Mouse (Mus musculus) retina, embryonic 14.5 days (tissue): Measurements from ENCODE around the gene Exosc8.
"Not testable (repeated sequence)": the region's sequence is repeated elsewhere in the genome, so short reads cannot be mapped to it uniquely, and the experiment has no call there.

Experiments
- DNase-seq: peaks from one replicate; pipeline ENCODE4 v3.0.0-alpha.2; 2015; ENCODE audit warnings: low spot score

Gene Exosc8

DNA sequence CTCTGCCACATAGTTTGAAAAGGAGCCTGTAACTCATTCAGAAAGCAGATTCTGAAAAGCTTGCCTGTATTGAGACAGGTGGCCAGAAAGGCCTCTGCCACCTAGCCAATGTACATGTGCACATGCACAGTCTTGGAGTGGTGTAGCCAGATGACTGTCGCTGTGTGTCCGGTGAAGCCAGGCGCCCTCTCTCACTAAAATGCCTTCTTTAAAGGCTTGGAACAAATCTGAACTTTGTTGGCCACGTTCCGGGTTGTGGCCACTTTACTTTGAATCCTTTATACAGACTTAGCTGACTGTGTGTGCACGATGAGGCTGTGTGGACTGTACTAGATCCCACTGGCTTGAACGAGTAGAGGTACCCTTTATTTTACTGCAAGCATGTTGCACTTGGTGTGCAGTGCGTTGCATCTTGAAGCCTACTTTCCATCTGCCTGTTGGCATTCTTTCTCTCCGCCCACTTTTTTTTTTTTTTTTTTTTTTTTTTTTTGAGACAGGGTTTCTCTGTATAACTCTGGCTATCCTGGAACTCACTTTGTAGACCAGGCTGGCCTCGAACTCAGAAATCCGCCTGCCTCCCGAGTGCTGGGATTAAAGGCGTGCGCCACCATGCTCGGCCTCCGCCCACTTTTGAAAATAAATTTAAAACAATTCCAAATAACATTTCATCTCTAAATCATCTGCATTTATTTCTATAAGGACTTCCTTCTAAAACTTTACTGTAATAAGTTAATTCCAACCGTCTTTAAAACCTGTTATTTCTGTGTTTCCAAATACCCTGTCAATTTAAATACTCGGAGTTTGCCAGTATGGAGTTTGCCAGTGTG, 1.1 kb upstream of the Exosc8 start:
- DNase-seq = peak; percentile 32

DNA sequence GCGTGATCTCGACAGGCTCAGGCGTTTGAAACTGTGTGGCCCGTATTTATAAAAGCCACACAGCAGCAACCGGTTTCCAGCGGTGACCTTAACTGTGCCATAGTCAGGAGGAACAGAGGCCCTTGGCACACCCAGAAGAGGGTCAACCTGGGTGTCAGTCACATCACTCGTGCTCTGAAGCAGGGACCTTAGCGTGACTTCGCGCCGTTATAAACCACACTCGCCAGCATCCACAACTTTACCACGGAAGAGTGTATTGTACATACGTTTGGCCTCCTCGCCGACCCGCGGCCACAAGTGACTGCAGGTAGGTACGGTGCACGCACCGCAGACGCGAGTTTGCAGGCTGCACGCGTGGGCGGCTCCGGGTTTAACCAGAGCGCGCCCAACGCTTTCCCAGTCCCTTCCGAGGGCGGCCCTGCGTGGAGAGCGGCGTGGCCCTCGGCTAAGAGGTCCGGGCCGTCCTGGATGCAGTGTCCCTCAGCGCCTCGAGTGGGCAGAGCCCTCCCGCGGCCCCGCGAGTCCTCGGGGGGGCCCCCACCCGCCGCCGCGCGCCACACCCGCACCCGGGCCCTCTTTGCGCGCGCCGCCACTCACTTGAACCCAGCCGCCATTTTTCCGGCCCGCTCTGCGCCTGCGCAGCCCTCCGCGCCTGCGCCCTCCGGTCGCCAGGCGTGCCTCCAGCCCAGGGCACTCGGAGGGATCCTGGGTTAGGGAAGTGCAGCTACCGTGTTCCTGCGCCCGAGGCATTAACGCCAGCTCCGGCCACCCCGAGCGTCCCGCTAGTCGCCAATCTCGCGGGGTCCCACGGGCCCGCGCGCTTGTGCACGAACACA, 564 bp downstream of the Exosc8 start:
- DNase-seq = peak; percentile 92

DNA sequence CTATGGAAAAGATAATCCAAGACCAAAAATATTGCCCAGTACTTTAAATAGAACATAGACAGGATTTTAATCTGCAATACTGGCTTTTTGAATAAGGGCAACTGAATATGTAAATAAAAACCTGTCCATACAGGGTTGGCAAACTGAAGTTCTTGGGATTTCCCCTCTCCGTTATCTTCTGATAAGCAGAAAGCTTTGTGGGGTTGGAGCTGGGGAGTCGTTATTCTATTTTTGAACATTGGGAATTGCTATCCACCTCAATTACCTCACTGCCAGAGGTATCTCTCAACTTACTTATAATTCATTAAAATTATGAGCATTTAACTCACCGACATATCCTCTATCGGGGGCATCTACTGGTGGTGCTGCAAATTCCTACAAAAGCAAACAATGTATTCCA, 2.8 kb downstream of the Exosc8 start:
- no peak for DNase-seq

DNA sequence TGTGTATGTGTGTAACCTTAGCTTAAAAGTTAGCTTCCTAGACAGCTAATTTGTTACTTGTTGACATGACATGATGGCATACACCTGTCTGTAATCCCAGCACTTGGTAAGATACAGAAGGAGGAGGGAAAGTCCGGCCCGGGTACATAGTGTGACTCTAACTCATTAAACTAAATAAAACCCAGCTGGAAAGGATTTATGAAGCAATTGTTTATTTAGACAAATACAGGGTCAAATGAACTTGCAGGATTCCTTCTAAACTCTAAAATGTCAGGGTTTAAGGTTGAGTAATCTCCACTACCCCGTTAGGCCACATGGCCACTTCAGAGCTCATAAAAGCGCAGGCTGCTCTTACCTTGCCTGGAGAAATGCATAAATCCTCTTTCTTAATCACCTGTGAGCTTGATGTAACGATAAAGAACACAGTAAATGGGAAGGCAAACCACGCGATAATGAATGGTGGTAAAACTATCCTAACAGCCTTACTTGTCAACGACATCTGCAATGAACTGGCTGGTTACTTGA, 3.5 kb downstream of the Exosc8 start:
- no peak for DNase-seq

DNA sequence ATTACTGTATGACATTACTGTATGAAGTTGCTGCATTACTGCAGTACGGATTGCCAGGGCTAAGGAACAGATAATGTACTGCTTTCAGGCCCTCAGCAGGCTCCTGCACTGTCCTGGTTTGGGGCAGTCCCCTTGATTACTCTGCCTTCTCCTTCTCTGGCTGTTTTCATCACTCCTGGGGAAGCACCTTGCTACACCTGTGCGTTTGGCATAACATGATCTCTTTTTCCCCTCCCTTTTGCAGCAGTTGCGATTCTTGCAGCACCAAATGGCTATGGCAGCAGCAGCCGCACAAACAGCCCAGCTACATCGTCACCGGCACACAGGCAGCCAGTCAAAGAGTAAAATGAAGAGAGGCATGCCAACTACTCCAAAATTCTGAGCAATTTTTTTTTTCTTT, 7.1 kb downstream of the Exosc8 start:
- no peak for DNase-seq

DNA sequence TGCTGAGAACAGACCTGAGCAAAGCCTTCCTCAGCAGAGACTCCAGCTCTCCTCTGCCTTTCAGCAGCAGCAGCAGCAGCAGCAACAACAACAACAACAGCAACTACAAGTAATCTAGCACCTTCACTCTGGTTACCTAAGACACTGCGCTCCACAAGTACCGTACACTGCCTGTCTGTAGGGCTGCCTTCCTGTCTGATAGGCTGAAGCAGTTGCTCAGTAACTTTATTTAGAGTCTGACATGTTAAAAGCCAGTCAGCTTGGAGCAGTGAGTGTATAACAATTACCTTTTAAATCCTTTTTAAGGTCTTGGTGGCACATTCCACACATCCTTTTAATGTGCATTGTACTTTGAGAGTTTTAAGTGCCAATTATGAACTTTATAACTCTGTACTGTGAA, 7.6 kb downstream of the Exosc8 start:
- no peak for DNase-seq

DNA sequence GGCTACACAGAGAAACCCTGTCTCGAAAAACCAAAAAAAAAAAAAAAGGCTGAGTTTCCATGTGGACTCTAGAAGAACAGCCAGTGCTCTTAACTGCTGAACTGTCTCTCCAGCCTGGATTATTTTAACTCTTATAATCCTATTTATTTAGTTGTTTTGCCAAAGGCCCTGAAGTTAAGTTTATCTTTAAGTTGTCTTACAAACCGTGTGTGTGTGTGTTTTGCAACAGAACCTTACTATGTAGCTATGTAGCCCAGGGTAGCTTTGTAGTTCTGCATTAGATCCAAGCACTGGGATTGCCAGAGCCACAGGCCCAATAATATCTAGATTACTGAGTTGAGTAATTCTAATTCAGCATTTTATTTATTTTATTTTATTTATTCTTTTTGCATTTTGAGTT, 9.8 kb downstream of the Exosc8 start:
- no peak for DNase-seq

DNA sequence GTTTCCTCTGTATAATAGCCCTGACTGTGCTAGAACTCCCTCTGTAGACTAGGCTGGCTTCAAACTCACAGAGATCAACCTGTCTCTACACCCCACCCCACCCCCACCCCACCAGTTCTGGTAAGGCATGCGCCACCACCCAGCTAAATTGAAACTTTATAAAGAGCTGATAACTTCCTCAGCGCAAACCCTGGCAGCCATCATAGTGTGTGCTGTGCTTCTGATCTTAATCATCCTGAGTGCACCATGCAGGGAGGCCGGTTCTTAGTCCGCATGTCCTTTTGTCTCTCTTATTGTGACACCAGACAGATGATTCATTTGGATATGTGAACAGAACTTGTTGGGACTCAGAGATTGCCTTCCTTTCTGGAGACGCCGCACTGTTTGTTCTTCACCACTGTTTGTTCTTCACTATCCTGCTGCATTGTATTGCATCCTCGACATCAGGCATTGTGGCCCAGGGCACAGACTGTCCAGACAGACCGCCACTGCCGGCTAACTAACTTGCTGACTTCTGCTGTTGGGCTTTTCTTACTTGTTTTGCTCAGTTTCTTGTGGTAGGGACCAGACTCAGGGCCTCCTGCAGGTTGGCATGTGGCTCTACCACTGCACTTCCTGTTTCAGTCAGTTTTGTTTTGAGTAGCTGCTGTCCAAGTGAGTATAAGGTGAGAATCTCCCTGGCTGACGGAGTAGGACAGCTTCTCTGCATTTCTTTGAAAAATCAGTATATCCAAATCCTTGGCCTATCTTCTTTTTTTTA, 11.3 kb downstream of the Exosc8 start:
- DNase-seq = no peak

DNA sequence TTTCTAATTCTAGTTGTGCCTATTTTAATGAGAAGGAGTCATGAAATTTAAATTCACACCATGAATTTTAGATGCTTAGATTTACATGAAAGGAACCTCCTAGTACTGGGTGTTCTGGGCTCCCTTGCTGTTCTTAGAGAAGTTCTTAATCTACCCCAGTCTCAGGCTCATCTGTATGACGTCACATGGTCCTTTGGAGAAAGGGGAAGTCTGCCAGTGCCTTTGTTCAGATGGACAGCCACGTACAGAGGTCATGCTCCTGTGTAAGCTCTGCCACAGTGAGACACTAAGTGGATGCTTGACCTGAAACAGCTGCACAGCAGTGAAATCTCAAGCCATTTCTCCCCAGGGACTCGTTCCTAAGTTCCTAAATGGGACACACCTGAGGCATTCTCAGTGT, 16.2 kb downstream of the Exosc8 start:
- no peak for DNase-seq

DNA sequence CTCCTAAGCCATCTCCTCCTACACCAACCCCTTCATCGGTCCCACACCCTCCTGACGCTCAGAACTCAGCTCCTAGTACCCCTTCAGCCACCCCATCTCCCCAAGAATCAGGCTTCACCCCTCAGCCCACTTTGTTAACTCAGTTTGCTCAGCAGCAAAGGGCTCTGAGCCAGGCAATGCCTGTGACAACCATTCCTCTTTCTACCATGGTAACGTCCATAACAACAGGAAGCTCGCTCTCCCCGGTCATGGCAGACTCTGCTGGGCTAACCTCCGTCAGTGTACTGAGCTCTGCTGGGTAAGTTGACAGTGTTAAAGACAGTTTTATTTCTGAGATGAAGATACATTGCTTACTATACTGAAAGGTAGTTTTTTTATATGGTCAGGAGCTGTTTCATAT, 17.8 kb downstream of the Exosc8 start:
- DNase-seq = no peak

DNA sequence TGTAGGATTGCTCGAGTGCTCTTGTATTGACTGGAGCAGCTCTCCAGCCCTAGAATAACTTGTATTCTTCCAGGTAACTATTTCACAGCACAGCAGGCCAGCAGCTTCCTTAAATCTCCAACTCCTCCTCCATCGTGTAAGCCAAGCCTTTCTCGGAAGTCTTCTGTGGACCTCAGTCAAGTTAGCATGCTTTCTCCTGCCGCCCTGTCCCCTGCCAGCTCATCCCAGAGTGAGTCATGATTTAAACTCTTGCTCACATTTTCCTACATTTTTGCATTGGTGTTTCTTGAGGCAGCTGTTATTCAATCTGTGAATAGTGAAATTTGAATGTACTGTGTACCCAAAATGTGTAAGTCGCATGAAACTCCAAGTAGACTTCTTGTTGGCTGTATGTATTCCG, 19.7 kb downstream of the Exosc8 start:
- no peak for DNase-seq

DNA sequence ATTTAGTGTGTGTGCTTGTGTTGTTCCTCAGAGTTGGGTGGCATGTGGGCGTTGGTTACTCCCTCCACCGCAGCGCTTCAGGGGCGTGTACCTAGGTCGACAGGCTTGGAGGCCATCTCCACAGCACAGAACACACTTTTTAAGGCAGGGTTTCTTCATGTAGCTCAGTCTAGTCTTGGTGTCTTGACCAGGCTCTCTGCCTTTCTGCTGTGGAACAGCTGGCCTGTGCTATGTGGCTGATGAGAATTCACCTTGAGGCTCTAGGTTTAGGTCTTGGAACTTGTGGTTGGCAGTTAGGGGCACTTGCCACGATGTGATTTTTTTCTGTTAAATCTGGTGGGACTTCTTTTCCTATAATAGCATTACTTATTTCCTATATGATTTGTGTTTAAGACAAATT, 20.9 kb downstream of the Exosc8 start, which contains the start of gene Gm21958:
TSS of gene Gm21958 (minus strand) at position 101 of the 400 bp plus-strand sequence.
- no peak for DNase-seq

DNA sequence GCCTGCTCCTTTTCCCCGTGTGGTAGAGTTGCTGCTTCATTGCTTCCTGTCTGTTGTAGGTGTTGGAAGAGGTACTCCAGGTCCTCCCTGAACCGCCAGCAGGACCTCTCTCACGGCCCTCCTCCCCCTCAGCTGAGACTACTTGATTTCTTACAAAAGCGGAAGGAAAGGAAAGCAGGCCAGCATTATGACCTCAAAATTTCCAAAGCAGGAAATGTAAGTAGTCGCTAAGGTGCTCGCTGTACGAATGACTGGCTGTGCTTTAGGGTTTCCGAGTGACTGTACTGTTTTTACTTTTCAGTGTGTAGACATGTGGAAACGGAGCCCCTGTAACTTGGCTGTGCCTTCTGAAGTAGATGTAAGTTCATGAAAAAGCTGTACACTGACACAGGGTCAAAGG, 26.2 kb downstream of the Exosc8 start:
- DNase-seq = no peak

DNA sequence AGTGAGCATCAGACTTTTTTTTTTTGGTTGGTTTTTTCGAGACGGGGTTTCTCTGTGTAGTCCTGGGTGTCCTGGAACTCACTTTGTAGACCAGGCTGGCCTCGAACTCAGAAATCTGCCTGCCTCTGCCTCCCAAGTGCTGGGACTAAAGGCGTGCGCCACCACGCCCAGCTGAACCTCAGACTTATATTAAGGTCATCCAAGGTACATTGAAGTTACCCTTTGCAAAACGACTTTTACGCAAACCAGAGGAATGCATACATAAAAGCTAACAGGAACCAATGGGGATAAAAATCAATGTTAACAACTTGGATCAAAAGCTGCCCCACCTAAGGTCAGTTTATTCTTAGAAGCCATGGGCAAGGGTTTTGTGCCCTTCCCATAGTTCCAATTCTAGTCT, 31.1 kb downstream of the Exosc8 start:
- DNase-seq = not testable (repeated sequence)

DNA sequence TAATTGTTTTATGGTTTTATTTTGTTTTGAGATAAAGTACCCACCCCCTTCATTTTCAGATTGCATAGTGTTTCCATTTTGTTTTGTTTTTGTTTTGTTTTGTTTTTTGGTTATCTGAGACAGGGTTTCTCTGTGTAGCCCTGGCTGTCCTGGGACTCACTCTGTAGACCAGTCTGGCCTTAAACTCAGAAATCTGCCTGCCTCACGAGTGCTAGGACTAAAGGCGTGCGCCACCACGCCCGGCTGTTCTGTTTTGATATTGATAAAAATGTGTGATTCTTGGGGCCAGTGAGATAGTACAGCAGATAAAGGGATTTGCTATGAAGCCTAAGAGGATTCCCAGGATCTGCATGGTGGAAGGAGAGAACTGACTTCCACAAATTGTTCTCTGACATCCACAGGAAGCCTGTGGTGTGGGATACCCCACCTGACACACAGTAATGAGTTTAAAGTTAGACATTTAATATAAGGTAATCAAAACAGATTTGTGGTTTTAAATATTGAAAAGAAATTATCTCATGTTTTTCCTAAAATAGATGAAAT, 35.4 kb downstream of the Exosc8 start:
- no peak for DNase-seq

DNA sequence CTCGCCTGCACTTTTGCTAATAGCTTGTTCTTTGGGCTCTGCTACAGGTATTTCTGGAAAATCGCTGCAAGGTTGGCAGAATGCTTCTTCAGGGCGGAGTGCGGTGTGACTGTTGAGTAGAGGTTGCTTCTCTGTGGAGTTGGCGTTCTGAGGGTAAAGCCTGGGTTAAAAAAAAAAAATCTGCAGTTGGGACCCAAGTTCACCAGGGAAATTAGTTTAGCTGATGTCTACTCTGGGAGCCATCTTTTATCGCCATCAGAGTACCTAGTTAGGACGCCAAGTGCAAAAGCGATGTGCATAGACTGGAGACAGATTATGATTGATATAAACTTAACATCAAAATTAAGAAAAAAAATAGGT, 42.2 kb downstream of the Exosc8 start:
- DNase-seq = no peak

DNA sequence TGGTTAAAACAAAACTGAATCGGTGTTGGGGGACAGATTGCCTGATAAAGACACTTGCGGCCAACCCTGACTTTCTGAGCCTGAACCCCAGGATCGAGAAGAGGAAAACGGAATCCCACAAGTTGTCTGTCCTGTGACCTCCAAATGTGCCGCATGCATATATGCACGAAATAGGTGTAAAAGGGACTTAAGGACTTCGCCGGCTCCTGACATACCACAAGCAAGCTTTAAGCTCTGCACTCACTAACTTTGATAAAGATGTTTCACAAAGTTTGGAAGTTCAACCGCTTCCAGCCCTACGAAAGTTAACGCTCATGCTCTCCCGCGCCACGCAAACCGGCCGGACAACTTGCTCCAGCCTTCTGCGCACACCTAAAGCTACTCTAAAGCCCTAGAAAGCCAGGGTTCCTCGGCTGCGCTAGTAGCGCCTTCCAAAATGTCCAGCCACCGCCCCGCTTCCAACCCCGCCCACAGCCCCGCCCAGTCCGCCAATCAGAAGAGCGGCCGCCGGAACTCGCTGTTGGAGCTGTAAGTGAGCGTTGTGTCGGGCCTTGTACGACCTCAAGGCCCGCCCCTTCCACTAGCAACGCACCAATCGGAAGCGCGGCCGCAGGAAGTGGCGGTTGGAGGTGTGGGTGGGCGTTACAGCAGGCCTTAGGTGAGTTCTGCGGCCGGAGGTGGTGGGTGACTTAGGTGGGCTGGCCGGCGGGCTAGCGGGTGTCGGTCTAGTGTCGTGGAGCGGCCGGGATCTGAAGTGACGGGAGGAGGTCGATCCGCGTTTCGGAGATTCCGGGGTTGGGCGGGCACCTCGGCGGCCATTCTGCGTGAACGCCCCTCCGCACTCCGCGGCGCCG, 42.8 kb downstream of the Exosc8 start, which contains the start of gene Supt20:
TSS of gene Supt20 (plus strand) at position 606 of the 854 bp plus-strand sequence.
- peak; percentile 96 for DNase-seq

DNA sequence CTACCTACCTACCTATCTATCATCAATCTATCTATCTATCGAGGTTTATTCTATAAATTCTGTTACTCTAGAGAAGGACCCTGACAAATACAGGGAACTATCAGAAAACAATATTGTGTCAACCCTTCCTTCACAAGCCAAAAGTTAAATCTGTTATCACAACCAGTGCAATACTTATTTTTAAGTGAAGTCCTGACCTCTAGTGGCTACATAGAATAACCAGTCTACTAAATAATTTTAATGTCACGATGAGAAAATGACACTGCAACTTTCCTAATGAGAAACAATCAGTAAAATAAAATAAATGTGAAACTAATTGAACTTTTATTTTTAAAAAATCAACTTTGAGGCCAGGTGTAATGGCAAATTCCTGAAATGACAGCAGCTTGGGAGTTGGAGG, 46.1 kb downstream of the Exosc8 start:
- DNase-seq = peak; percentile 52

DNA sequence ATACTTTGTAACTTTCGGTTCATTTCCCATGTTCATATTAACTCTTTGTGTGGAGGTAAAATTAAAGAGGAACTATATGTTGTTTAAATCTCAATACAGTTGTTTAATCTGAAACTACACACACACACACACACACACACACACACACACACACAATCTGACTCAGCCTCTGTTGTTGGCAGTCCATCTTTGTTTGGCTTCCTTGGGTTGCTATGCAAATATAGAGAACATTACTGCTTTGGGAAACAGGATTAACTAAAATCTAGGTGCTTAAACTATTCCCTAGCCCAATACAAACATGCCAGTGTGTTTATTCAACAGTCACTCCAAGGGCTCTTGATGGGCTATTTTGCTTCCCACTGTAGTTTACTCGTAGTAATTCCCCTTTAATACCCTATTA, 47.9 kb downstream of the Exosc8 start:
- no peak for DNase-seq

DNA sequence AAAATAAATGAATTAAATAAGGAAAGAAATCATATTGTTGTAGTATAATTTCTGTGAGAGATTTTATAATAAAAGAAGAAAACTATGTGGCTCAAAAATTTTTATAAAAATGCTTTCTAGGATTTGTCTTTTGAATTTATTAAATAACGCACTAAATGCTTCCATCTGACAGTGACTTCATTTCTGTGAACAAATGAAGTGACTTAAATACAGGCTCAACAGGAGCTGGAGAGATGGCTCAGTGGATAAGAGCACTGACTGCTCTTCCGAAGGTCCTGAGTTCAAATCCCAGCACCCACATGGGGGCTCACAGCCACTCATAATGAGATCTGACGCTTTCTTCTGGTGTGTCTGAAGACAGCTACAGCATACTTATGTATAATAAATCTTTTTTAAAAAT, 50.0 kb downstream of the Exosc8 start:
- no peak for DNase-seq
